Mouse (Mus musculus) thymus, postnatal 0 days (tissue): ENCODE measurements around the gene Pus10. TPM values are rescaled to one million over a fixed set of nuclear protein-coding genes. Genes with fewer than 3 reads are reported as not detected.

ENCODE experiments used
- DNase-seq: peaks from one replicate; pipeline ENCODE4 v3.0.0-alpha.2; 2015; ENCODE audit warnings: low spot score
- polyA plus RNA-seq: library from polyadenylated mRNA; unstranded; fragments of >200 nt; fragmentation: Nextera tagmentation; extraction: Ambion mirVana; gene quantifications from 2 replicates; pipeline ENCODE4 v1.2.1, GENCODE M21; 2015

Pus10 gene
- 24.0 and 26.2 TPM in 2 replicates for polyA plus RNA-seq

DNA sequence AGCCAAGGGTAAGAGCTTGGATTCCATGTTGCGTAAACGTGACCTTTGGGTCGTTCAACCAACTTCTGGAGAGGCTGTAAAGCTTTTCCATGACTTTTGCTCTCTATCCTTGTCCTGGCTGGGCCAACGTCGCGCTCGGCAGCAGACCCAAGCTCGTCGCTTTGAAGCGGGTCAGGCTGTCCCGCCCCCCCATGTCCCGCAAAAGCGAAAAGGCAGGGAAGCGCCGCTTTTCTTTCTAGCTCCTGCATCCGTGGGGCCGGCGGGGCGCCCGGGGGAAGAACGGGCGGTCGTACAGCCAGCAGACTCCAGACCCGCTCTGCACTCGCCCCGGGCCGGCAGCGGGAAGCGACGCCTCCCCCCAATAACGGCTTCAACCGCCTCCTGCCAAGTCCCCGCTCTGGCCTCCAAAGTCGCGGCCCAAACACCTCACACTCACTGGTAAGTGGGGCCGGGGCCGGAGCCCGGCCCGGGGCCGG, at the start of gene Pus10:
Gene Pus10 (plus strand): TSS at position 364 of the 476 bp plus-strand sequence.
- DNase-seq: no peak

GRCm38 (mm10) chr11:23618995-23619394, 46.5 kb upstream of the Pus10 start:
- no peak for DNase-seq

DNA sequence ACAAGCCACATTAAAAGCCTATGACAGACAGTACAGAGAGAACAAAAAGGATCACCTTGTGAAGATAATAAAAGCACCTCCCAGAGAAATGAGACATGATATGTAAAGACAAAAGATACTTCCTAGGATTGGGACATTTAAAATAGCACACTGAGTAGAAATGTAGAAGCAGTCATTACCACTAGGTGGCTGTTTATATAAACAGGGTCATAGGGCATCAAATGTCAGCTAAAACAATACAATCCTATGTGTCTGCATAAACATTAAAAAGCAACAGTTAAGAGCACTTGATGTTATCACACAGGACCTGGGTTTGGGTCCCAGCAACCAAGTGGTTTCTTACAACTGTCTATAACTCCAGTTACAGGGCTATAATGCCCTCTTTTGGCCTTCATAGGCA, 34.8 kb upstream of the Pus10 start:
- DNase-seq: no peak

DNA sequence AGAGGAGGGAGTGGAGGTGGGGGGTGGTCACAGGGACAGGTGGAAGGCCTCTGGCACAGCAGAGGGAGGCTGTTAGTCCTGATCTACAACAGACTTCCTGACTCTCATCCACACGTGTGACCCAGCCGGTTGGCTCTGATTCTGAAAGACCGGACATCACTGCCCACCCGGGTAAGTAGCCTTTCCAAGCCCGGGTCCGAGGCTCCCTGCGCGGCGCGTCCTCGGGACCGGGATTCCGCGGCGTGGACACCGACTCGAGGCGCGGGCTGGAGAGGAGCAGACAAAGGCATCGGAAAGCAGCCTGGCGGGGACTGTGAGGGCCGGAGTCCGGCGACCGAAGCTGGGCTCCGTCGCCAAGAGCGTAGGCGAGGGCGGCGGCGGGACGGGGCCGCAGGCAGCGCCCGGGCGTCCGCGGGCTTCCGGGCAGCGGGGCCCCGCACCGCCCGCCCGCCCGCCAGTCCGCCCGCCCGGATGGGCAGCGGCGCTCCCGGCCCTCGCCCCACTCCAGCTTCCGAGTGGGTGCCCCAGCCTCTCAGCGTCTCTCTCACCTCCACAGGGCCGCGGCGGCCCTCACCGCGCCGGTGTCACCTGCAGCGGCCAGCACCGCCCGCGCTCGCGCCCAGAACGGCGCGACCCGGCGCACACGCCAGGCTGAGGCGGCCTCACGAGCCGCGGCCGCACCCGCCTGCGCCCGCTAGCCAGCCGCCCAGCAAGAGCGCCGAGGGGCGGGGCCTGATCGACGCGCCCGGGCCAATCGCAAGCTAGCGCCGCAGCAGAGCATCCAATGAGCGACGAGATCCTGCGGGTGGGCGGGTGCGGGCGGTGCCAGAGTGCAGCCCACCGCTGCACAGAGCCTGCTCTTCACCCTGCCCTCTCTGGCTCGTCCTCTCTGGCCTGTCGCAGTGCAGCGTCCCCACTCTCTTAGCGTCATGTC, 32.3 kb upstream of the Pus10 start, which contains the start of gene 0610010F05Rik:
Gene 0610010F05Rik (minus strand): TSS at position 695 of the 934 bp plus-strand sequence.
- DNase-seq: peak; percentile 93

- DNase-seq: no peak
These were observed 31.6 kb upstream of the Pus10 start for GRCm38 (mm10) chr11:23633879-23634215.

DNA sequence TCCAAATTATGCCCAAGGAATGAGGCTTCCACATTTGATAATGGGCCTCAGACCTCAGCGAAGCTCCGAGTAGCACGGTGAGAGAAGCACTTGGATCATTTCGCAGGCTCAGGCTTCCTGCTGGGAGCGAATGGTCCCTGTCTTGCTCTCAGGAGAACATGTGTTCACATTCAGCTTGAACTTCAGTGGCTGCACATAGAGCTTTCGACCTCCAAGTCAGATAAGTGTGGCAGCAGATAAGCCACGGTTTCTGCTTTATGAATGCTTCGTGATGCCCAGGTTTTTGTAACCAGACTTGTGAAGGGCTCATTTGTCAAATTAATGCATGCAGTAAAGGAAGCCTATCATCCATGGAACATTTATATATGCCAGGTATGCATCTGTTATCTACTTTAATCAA, 30.9 kb upstream of the Pus10 start:
- DNase-seq: no peak

DNA sequence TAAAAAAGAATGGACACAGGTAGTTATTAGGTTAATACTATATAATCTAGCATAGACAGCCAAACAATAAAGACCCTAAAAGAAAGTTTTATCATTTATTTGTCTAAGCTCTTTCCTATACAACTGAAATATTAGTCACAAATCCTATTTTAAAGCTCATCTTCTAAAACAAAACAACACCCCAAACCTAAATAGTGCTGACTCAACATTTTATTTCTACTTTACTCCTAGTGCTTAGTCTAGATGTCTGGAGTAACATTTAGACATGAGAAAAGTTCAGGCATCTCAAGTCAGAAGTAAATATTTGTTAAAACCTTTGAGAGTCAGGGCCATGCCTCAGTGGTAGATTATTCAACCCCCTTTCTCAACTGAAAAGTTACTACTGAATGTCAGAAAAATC, 18.0 kb upstream of the Pus10 start:
- DNase-seq: no peak

DNA sequence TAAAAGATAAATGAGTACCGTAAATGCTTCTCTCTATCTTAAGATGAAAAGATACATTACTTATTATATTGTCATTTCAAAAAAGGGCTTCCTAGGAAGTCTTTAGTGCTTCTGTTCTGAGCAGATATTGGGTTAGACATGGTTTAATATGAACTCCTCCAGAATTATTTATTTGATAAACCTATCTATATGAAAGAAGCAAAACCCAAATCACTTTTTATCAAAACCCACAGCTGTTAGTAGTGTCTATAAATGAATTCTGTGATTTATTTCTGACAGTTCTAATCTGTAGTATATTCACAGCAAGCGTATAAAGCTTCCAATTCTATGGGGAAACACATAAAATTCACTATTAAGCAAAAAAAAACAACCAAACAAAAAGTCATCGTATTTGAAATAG, 17.6 kb upstream of the Pus10 start:
- no peak for DNase-seq

- DNase-seq: no peak
These were observed 11.8 kb upstream of the Pus10 start for GRCm38 (mm10) chr11:23653666-23654065.

DNA sequence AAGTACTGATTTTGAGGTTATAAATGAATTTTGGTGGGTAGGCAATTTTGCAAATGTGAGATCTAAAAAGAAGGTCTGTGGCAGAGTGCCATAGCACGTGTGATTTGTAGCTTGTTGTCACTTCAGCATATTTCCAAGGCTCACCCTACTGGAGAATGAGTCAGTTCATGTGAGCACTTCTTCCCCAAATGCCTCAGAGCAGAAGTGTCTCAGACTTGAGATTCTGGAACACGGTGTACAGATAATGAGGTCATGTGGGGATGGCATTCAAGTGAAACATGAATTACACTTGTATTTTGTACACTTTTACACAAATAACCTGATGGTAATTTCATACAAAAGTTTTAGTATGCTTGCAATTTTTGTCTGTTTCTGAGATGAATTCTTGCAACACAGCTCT, 7.7 kb upstream of the Pus10 start:
- DNase-seq: no peak

GRCm38 (mm10) chr11:23664232-23664631, 1.2 kb upstream of the Pus10 start:
- no peak for DNase-seq

GRCm38 (mm10) chr11:23665798-23666501, 476 bp downstream of the Pus10 start, which contains the start of gene Pex13:
Gene Pex13 (minus strand): TSS chr11:23665959.
- DNase-seq: peak; percentile 89

- DNase-seq: no peak
These were observed 1.1 kb downstream of the Pus10 start for GRCm38 (mm10) chr11:23666526-23666925.

DNA sequence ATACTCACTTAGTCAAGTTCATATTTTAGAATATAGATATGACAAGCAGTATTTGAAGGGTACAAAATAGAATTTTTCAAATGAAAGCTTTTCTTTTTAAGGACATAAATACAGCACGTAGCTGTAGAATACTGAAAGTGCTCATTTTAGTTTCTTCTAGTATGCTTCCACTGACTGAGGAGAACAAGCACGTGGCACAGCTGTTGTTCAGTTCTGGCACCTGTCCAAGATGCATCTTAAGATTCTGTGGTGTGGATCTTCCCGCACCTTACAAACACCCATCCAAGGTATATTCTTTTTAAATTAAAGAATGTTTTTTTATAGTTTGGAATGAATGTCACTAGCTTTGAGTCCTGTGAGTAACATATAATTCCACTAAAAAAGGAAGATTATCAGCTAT, 1.7 kb downstream of the Pus10 start:
- peak; percentile 18 for DNase-seq

- DNase-seq: no peak
These were observed 6.8 kb downstream of the Pus10 start for GRCm38 (mm10) chr11:23672256-23672749.

DNA sequence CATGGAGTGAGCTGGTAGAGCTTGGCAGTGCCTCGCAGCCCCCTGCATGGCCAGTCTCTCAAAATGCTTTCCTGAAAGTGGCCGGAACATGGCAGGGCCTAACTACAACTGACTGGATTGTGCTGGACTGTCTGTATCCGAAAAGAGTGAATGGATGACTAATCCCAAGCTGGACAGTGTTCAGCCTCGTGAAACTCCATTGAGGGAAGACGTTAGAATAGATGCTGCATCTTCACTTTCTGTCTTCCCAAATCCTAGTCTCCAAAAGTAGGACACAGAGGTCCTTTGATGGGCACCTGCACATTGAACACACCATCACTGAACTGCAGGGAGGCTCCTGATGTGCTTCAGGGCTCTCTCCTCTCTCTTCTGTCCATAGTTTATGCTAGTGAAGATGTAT, 10.6 kb downstream of the Pus10 start:
- DNase-seq: no peak

DNA sequence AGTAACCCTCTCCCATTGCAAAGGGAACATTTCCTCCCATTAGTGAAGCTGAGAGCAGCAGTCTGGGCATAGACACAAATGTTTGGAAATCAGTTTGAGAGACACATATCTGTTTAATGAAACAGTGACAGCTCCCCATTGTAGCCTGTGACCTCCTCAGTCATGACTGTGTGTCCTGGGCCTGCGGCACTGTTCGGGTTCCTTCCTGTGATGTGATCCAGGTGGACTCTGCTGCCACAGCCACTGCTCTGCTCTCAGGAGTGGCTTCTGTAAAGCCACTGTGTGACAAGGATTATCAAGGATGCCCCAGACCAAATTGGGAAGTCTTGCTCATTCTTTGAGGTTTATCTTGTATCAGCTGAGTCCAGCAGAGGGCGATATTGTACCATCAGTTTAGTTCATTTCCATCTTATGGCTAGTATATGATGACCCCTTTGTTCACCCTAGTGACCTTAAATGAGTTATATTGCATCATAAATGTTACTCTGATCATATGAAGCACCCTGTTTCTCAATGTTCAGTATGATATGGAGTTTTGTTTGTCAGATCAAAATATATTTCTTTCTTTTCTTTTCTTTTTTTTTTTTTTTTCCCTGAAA, 13.7 kb downstream of the Pus10 start:
- DNase-seq: peak; percentile 77

- no peak for DNase-seq
These were observed 15.0 kb downstream of the Pus10 start for GRCm38 (mm10) chr11:23680435-23680950.

DNA sequence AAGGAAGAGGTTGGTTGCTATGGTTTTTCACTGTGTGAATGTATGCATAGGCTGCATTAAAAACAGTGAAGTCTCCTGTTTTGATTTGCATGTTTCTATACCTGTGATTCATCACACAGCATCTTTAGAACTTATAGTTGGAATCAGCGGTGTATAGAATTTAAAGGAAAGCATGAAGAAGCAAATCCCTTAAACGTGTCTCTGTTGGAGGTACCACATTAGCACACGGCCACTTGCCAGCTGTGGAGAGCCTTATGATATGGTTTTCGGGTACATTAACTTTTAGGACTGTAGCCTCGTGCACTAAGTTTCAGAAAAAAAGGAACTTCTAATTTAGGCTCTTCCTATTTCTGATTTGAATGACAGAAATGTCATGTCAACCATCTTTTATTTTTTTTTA, 17.1 kb downstream of the Pus10 start:
- no peak for DNase-seq

- no peak for DNase-seq
These were observed 21.2 kb downstream of the Pus10 start for GRCm38 (mm10) chr11:23686671-23687070.

DNA sequence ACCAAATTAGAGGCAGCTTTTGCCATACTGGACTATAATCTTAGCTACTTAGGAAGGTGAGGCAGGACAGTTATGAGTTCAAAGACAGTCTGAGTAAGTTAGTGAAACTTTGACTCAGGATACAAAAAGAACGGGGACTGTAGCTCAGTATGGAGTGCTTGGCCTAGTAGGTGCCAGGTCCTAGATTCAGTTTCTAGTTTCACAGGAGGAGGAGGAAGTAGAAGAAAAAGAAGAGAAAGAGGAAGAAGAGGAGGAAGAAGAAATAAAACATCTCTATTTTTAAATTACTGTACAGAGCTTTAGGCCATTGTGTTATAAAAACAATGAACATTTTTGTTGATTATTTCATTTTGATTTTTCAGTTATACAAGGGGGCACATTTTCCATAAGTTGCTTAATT, 22.6 kb downstream of the Pus10 start:
- DNase-seq: no peak
